Mouse (Mus musculus): ENCODE data around the gene Actl9. TPM values are rescaled to one million over a fixed set of nuclear protein-coding genes. Genes with fewer than 3 reads are reported as not detected.

Actl9 gene
- polyA plus RNA-seq, 1 experiment from 2014 or later = not detected

Other genes starting within 250 kb of the Actl9 start
- not detected in 2 replicates for gene Olfr239, start 241.6 kb upstream of the Actl9 start, polyA plus RNA-seq (2015; fragmentation: Nextera tagmentation; extraction: Ambion mirVana)
- not detected in 2 replicates for gene Olfr1564, start 211.2 kb upstream of the Actl9 start, polyA plus RNA-seq (2015; fragmentation: Nextera tagmentation; extraction: Ambion mirVana)
- 5.1 and 5.6 TPM in 2 replicates for gene Zfp955a, start 177.8 kb upstream of the Actl9 start, polyA plus RNA-seq (2015; fragmentation: Nextera tagmentation; extraction: Ambion mirVana)
- 0.01 TPM in 2 replicates for gene Olfr63, start 168.2 kb upstream of the Actl9 start, polyA plus RNA-seq (2015; fragmentation: Nextera tagmentation; extraction: Ambion mirVana)
- gene Zfp955b, start 143.4 kb upstream of the Actl9 start, polyA plus RNA-seq (2015; fragmentation: Nextera tagmentation; extraction: Ambion mirVana) = 2.7 and 3.3 TPM in 2 replicates
- 3.2 and 3.4 TPM in 2 replicates for gene Zfp81, start 74.0 kb upstream of the Actl9 start, polyA plus RNA-seq (2015; fragmentation: Nextera tagmentation; extraction: Ambion mirVana)
- gene Zfp101, start 38.3 kb upstream of the Actl9 start, polyA plus RNA-seq (2015; fragmentation: Nextera tagmentation; extraction: Ambion mirVana) = 7.9 and 11.0 TPM in 2 replicates
- gene Adamts10, start 91.3 kb downstream of the Actl9 start, polyA plus RNA-seq (2015; fragmentation: Nextera tagmentation; extraction: Ambion mirVana) = 5.5 and 6.6 TPM in 2 replicates
- 6.3 and 6.5 TPM in 2 replicates for gene Myo1f, start 122.8 kb downstream of the Actl9 start, polyA plus RNA-seq (2015; fragmentation: Nextera tagmentation; extraction: Ambion mirVana)
- gene Zfp414, start 196.2 kb downstream of the Actl9 start, polyA plus RNA-seq (2015; fragmentation: Nextera tagmentation; extraction: Ambion mirVana) = 22.2 and 24.2 TPM in 2 replicates
- 0.63 and 0.76 TPM in 2 replicates for gene Pram1, start 205.2 kb downstream of the Actl9 start, polyA plus RNA-seq (2015; fragmentation: Nextera tagmentation; extraction: Ambion mirVana)